Mouse (Mus musculus) heart, embryonic 10.5 days (tissue): Measurements from ENCODE around the gene Fgf9. TPM values are rescaled to one million over a fixed set of nuclear protein-coding genes. Genes with fewer than 3 reads are reported as not detected.

Source experiments
- DNase-seq: peaks from one replicate; pipeline ENCODE4 v3.0.0-alpha.2; 2017; ENCODE audit warnings: low spot score
- H3K27ac ChIP-seq: fragments of 300-500 bp; sonication (generic); 2 replicates; pipeline ENCODE4 v1.5.1; 2016; ENCODE audit warnings: mild to moderate bottlenecking
- H3K27me3 ChIP-seq: fragments of 300-500 bp; sonication (generic); 2 replicates; pipeline ENCODE4 v1.6.1; 2016; ENCODE audit warnings: mild to moderate bottlenecking; ENCODE audit not compliant: poor library complexity, insufficient read depth, severe bottlenecking
- H3K36me3 ChIP-seq: fragments of 300-500 bp; sonication (generic); 2 replicates; pipeline ENCODE4 v1.6.1; 2016; ENCODE audit warnings: mild to moderate bottlenecking, moderate library complexity
- H3K4me1 ChIP-seq: fragments of 300-500 bp; sonication (generic); 2 replicates; pipeline ENCODE4 v1.6.1; 2016; ENCODE audit warnings: mild to moderate bottlenecking
- H3K4me3 ChIP-seq: fragments of 300-500 bp; sonication (generic); 2 replicates; pipeline ENCODE4 v1.5.1; 2016; ENCODE audit warnings: mild to moderate bottlenecking, moderate library complexity
- H3K9me3 ChIP-seq: fragments of 300-500 bp; sonication (generic); 2 replicates; pipeline ENCODE4 v1.6.1; 2016; ENCODE audit warnings: mild to moderate bottlenecking, moderate library complexity
- WGBS: fragments of 180-500 bp; shearing (Covaris S2); methylation state at CpG from one replicate; pipeline ENCODE4 v1.1.7; 2016; 5-methylcytosine and 5-hydroxymethylcytosine counted together
- polyA plus RNA-seq: library from polyadenylated mRNA; unstranded; fragments of >200 nt; fragmentation: Nextera tagmentation; extraction: Ambion mirVana; gene quantifications from 2 replicates; pipeline ENCODE4 v1.2.1, GENCODE M21; 2016

Fgf9 gene
- polyA plus RNA-seq, 1 experiment from 2014 or later: 5.4 TPM

- H3K4me3 ChIP-seq: no peak overlapping the region
- H3K27ac ChIP-seq: no peak overlapping the region
- H3K4me1 ChIP-seq: no peaks in the 10 kb centered on the region
- no peaks in the 10 kb centered on the region for H3K27me3 ChIP-seq
- H3K9me3 ChIP-seq: no peaks in the 10 kb centered on the region
- WGBS: 63% methylated on average over 8 of the region's 8 CpGs
- H3K36me3 ChIP-seq: no peaks in the 10 kb centered on the region
- no peak for DNase-seq
These were observed 33.9 kb downstream of the Fgf9 start for GRCm38 (mm10) chr14:58104266-58104665.

GRCm38 (mm10) chr14:58105596-58105995 lies 35.2 kb downstream of the Fgf9 start:
- Histone ChIP-seq H3K36me3 (no peaks in the 10 kb centered on the region), H3K27ac (no peak overlapping the region), H3K4me3 (no peak overlapping the region), H3K9me3 (no peaks in the 10 kb centered on the region), H3K4me1 (no peaks in the 10 kb centered on the region), H3K27me3 (no peaks in the 10 kb centered on the region)
- no peak for DNase-seq
- WGBS: 89% methylated on average over 5 of the region's 5 CpGs

GRCm38 (mm10) chr14:58109601-58110000 lies 39.3 kb downstream of the Fgf9 start:
- no peak for DNase-seq
- 91% methylated on average over 9 of the region's 9 CpGs for WGBS
- H3K27me3 ChIP-seq: no peaks in the 10 kb centered on the region
- no peaks in the 10 kb centered on the region for H3K36me3 ChIP-seq
- no peak overlapping the region for H3K4me3 ChIP-seq
- no peak overlapping the region for H3K27ac ChIP-seq
- no peaks in the 10 kb centered on the region for H3K9me3 ChIP-seq
- H3K4me1 ChIP-seq: peaks cover 6% of the 10 kb centered on the region

- Histone ChIP-seq H3K9me3 (no peaks in the 10 kb centered on the region), H3K4me1 (peaks cover 6% of the 10 kb centered on the region), H3K4me3 (no peak overlapping the region), H3K27ac (no peak overlapping the region), H3K27me3 (no peaks in the 10 kb centered on the region), H3K36me3 (no peaks in the 10 kb centered on the region)
- DNase-seq: no peak
- 85% methylated on average over 10 of the region's 10 CpGs for WGBS
These were observed 41.2 kb downstream of the Fgf9 start for GRCm38 (mm10) chr14:58111562-58111961.

GRCm38 (mm10) chr14:58112341-58112740 lies 42.0 kb downstream of the Fgf9 start:
- Histone ChIP-seq H3K9me3 (no peaks in the 10 kb centered on the region), H3K27me3 (no peaks in the 10 kb centered on the region), H3K4me3 (no peak overlapping the region), H3K36me3 (no peaks in the 10 kb centered on the region), H3K4me1 (peaks cover 6% of the 10 kb centered on the region), H3K27ac (no peak overlapping the region)
- no peak for DNase-seq
- 61% methylated on average over 3 of the region's 3 CpGs for WGBS

GRCm38 (mm10) chr14:58113180-58113579 lies 42.8 kb downstream of the Fgf9 start:
- H3K36me3 ChIP-seq: no peaks in the 10 kb centered on the region

GRCm38 (mm10) chr14:58114146-58114545 lies 43.8 kb downstream of the Fgf9 start:
- no peaks in the 10 kb centered on the region for H3K36me3 ChIP-seq

More at GRCm38 (mm10) chr14:58113180-58113579, 42.8 kb downstream of the Fgf9 start:
- H3K27ac ChIP-seq: peak overlapping the region; percentile 52; the same call in 1 of the 2 replicates
- WGBS: 60% methylated on average over 6 of the region's 6 CpGs
- no peak overlapping the region for H3K4me3 ChIP-seq
- DNase-seq: no peak
- H3K9me3 ChIP-seq: no peaks in the 10 kb centered on the region
- no peaks in the 10 kb centered on the region for H3K27me3 ChIP-seq
- peaks cover 6% of the 10 kb centered on the region for H3K4me1 ChIP-seq

GRCm38 (mm10) chr14:58124625-58125024 lies 54.3 kb downstream of the Fgf9 start:
- H3K4me1 ChIP-seq: no peaks in the 10 kb centered on the region
- DNase-seq: no peak
- H3K36me3 ChIP-seq: no peaks in the 10 kb centered on the region
- no peaks in the 10 kb centered on the region for H3K9me3 ChIP-seq
- no peak overlapping the region for H3K27ac ChIP-seq
- no peak overlapping the region for H3K4me3 ChIP-seq
- no peaks in the 10 kb centered on the region for H3K27me3 ChIP-seq

More at GRCm38 (mm10) chr14:58114146-58114545, 43.8 kb downstream of the Fgf9 start:
- no peak for DNase-seq
- 78% methylated on average over 2 of the region's 2 CpGs for WGBS
- Histone ChIP-seq H3K4me3 (no peak overlapping the region), H3K4me1 (peaks cover 6% of the 10 kb centered on the region), H3K27ac (no peak overlapping the region), H3K9me3 (no peaks in the 10 kb centered on the region), H3K27me3 (no peaks in the 10 kb centered on the region)

- Histone ChIP-seq H3K4me1 (no peaks in the 10 kb centered on the region), H3K27ac (no peak overlapping the region), H3K36me3 (no peaks in the 10 kb centered on the region), H3K27me3 (no peaks in the 10 kb centered on the region), H3K4me3 (no peak overlapping the region), H3K9me3 (no peaks in the 10 kb centered on the region)
- no peak for DNase-seq
- 77% methylated on average over 10 of the region's 10 CpGs for WGBS
These were observed 56.2 kb downstream of the Fgf9 start for GRCm38 (mm10) chr14:58126508-58126907.

- H3K4me3 ChIP-seq: no peak overlapping the region
- no peaks in the 10 kb centered on the region for H3K9me3 ChIP-seq
- 80% methylated on average over 1 of the region's 1 CpGs for WGBS
These were observed 69.2 kb downstream of the Fgf9 start for GRCm38 (mm10) chr14:58139506-58140055.

GRCm38 (mm10) chr14:58149637-58150470 lies 79.5 kb downstream of the Fgf9 start:
- no peaks in the 10 kb centered on the region for H3K36me3 ChIP-seq
- H3K27ac ChIP-seq: no peak overlapping the region
- H3K4me3 ChIP-seq: no peak overlapping the region
- H3K27me3 ChIP-seq: no peaks in the 10 kb centered on the region
- peaks cover 17% of the 10 kb centered on the region for H3K4me1 ChIP-seq
- WGBS: 74% methylated on average over 23 of the region's 23 CpGs
- no peaks in the 10 kb centered on the region for H3K9me3 ChIP-seq
- no peak for DNase-seq

More at GRCm38 (mm10) chr14:58139506-58140055, 69.2 kb downstream of the Fgf9 start:
- Histone ChIP-seq H3K36me3 (no peaks in the 10 kb centered on the region), H3K27me3 (no peaks in the 10 kb centered on the region), H3K27ac (no peak overlapping the region), H3K4me1 (no peaks in the 10 kb centered on the region)
- no peak for DNase-seq

- H3K27me3 ChIP-seq: no peaks in the 10 kb centered on the region
- peaks cover 17% of the 10 kb centered on the region for H3K4me1 ChIP-seq
- no peak overlapping the region for H3K4me3 ChIP-seq
- no peak for DNase-seq
- no peaks in the 10 kb centered on the region for H3K9me3 ChIP-seq
- WGBS: 88% methylated on average over 13 of the region's 13 CpGs
- H3K27ac ChIP-seq: no peak overlapping the region
- no peaks in the 10 kb centered on the region for H3K36me3 ChIP-seq
These were observed 80.1 kb downstream of the Fgf9 start for GRCm38 (mm10) chr14:58150471-58150855.

GRCm38 (mm10) chr14:58152110-58152509 lies 81.8 kb downstream of the Fgf9 start:
- no peaks in the 10 kb centered on the region for H3K36me3 ChIP-seq
- H3K27ac ChIP-seq: no peak overlapping the region
- H3K9me3 ChIP-seq: no peaks in the 10 kb centered on the region
- 61% methylated on average over 1 of the region's 1 CpGs for WGBS
- H3K27me3 ChIP-seq: no peaks in the 10 kb centered on the region
- no peak overlapping the region for H3K4me3 ChIP-seq
- H3K4me1 ChIP-seq: peaks cover 17% of the 10 kb centered on the region
- no peak for DNase-seq
